Mouse (Mus musculus) limb, embryonic 14.5 days (tissue): ENCODE results near the gene Tnrc6c. TPM values are rescaled to one million over a fixed set of nuclear protein-coding genes. Genes with fewer than 3 reads are reported as not detected.

ENCODE experiments used
- ATAC-seq: fragments of 200-750 bp; cut with Nextera tagmentation; 2 replicates; pipeline ENCODE4 v1.8.0; 2017; ENCODE audit warnings: low read depth, moderate number of reproducible peaks, moderate TSS enrichment; ENCODE audit not compliant: low FRiP score
- DNase-seq: peaks from one replicate; pipeline ENCODE4 v3.0.0-alpha.2; 2015; ENCODE audit warnings: low spot score
- H3K27ac ChIP-seq: fragments of 300-500 bp; sonication (generic); replicated peaks from 2 replicates; pipeline ENCODE4 v1.5.1; 2014; ENCODE audit warnings: low read depth, mild to moderate bottlenecking, low read length, moderate library complexity, mixed read lengths
- H3K27me3 ChIP-seq: fragments of 300-500 bp; sonication (generic); 2 replicates; pipeline ENCODE4 v1.6.1; 2014; ENCODE audit warnings: low read length, mixed read lengths; ENCODE audit not compliant: control insufficient read depth, insufficient read depth
- H3K36me3 ChIP-seq: fragments of 300-500 bp; sonication (generic); 2 replicates; pipeline ENCODE4 v1.6.1; 2014; ENCODE audit warnings: mild to moderate bottlenecking, low read length, moderate library complexity, mixed read lengths; ENCODE audit not compliant: control insufficient read depth, insufficient read depth
- H3K4me1 ChIP-seq: fragments of 300-500 bp; sonication (generic); 2 replicates; pipeline ENCODE4 v1.6.1; 2014; ENCODE audit warnings: antibody characterized with exemption, low read length, mixed read lengths; ENCODE audit not compliant: control insufficient read depth, insufficient read depth
- H3K4me2 ChIP-seq: fragments of 300-500 bp; sonication (generic); replicated peaks from 2 replicates; pipeline ENCODE4 v1.6.1; 2014; ENCODE audit warnings: low read depth, mild to moderate bottlenecking, low read length, moderate library complexity; ENCODE audit not compliant: severe bottlenecking
- H3K4me3 ChIP-seq: fragments of 300-500 bp; sonication (generic); replicated peaks from 2 replicates; pipeline ENCODE4 v1.5.1; 2014; ENCODE audit warnings: low read length
- H3K9ac ChIP-seq: fragments of 300-500 bp; sonication (generic); 2 replicates; pipeline ENCODE4 v1.6.1; 2014; ENCODE audit warnings: mild to moderate bottlenecking, low read depth, low read length, moderate library complexity; ENCODE audit not compliant: severe bottlenecking
- H3K9me3 ChIP-seq: fragments of 300-500 bp; sonication (generic); 2 replicates; pipeline ENCODE4 v1.6.1; 2016; ENCODE audit warnings: low read length; ENCODE audit not compliant: control insufficient read depth
- POLR2A ChIP-seq: fragments of 200-500 bp; IDR thresholded peaks from 2 replicates; pipeline ENCODE4 v1.8.0; 2012; ENCODE audit warnings: inconsistent platforms, mild to moderate bottlenecking, moderate library complexity, borderline replicate concordance; ENCODE audit not compliant: insufficient read depth, insufficient read length; ENCODE audit errors: extremely low read depth
- WGBS: fragments of 180-500 bp; shearing (Covaris S2); extraction: QIAGEN DNeasy Blood & Tissue Kit; methylation state at CpG from one replicate; pipeline ENCODE4 v1.1.7; 2014; 5-methylcytosine and 5-hydroxymethylcytosine counted together
- polyA plus RNA-seq, 2 experiments: library from polyadenylated mRNA; depleted of rRNA in 1 of 2; stranded (reverse) in 1 of 2; unstranded in 1 of 2; fragments of >200 nt; fragmentation: Nextera tagmentation in 1 of 2; extraction: Ambion mirVana in 1 of 2; gene quantifications; 2 replicates each; pipeline versions ENCODE4 v1.2.1 to v1.2.3; 2012 to 2014

Tnrc6c gene
- polyA plus RNA-seq, 2 experiments, result 18.1 to 34.7 TPM

GRCm38 (mm10) chr11:117799174-117799573 lies 145.1 kb downstream of the Tnrc6c start:
- Histone ChIP-seq H3K4me2 (no peak overlapping the region), H3K27ac (no peak overlapping the region), H3K36me3 (no peaks in the 10 kb centered on the region), H3K4me3 (no peak overlapping the region), H3K4me1 (no peaks in the 10 kb centered on the region), H3K9ac (no peak overlapping the region), H3K9me3 (no peaks in the 10 kb centered on the region), H3K27me3 (no peaks in the 10 kb centered on the region)
- ATAC-seq (no peak), DNase-seq (no peak)
- WGBS, result 68% methylated on average over 5 of the region's 5 CpGs
- no peak for TF ChIP-seq POLR2A

DNA sequence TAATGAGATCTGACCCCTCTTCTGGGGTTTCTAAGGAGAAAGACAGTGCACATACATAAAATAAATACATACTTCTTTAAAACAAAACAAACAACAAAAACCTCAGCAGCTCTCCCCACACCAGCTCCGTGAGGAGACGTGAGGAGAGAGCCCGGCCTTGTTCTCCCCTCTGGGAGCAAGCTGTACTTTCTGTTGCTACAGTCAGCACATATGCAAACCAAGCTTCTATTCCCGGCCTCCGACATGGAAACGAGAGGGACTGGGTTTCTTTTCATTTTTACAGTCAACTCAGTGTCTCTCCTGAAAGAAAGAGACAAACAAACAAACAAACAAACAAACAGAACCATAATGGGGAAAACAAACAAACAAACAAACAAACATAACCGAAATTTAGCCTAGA lies 145.9 kb downstream of the Tnrc6c start:
- Histone ChIP-seq H3K4me2 (no peak overlapping the region), H3K27ac (no peak overlapping the region), H3K9me3 (no peaks in the 10 kb centered on the region), H3K27me3 (no peaks in the 10 kb centered on the region), H3K4me1 (no peaks in the 10 kb centered on the region), H3K36me3 (no peaks in the 10 kb centered on the region), H3K4me3 (no peak overlapping the region), H3K9ac (no peak overlapping the region)
- 78% methylated on average over 7 of the region's 7 CpGs for WGBS
- DNase-seq, result no peak
- ATAC-seq, result no peak
- no peak for TF ChIP-seq POLR2A

DNA sequence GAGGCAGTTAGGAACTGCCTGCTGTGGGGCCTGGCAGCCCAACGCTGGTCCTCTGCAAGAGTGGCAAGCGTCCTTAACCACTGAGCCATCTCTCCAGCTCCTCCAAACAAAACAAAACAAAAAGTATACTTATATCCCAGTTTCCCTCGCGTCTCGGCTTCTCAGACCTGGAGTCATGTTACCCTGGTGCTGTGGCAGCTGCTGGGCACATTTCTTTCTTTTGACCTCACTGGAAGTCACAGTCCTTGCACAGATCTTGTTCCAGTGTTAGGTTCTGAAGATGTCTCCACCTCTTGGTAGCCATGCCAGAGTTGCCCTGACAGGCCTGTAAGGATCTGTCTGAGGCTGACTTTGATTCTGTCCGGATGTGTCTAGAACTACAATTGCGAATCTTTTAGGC lies 147.6 kb downstream of the Tnrc6c start:
- no peaks in the 10 kb centered on the region for H3K27me3 ChIP-seq
- no peak overlapping the region for H3K4me2 ChIP-seq
- DNase-seq, result no peak
- H3K4me1 ChIP-seq, result no peaks in the 10 kb centered on the region
- H3K27ac ChIP-seq, result no peak overlapping the region
- no peak overlapping the region for H3K9ac ChIP-seq
- H3K36me3 ChIP-seq, result no peaks in the 10 kb centered on the region
- no peaks in the 10 kb centered on the region for H3K9me3 ChIP-seq
- WGBS, result 64% methylated on average over 7 of the region's 7 CpGs
- H3K4me3 ChIP-seq, result no peak overlapping the region
- ATAC-seq, result no peak
- TF ChIP-seq POLR2A, result no peak

GRCm38 (mm10) chr11:117803166-117803688 lies 149.1 kb downstream of the Tnrc6c start:
- no peaks in the 10 kb centered on the region for H3K9me3 ChIP-seq
- WGBS, result 97% methylated on average over 3 of the region's 3 CpGs
- H3K4me3 ChIP-seq, result no peak overlapping the region
- H3K27ac ChIP-seq, result no peak overlapping the region
- no peaks in the 10 kb centered on the region for H3K27me3 ChIP-seq
- ATAC-seq, result no peak
- H3K9ac ChIP-seq, result no peak overlapping the region
- DNase-seq, result no peak
- H3K36me3 ChIP-seq, result no peaks in the 10 kb centered on the region
- no peaks in the 10 kb centered on the region for H3K4me1 ChIP-seq
- H3K4me2 ChIP-seq, result no peak overlapping the region
- TF ChIP-seq POLR2A, result no peak

GRCm38 (mm10) chr11:117806781-117807180 lies 152.7 kb downstream of the Tnrc6c start:
- Histone ChIP-seq H3K9ac (no peak overlapping the region), H3K27ac (no peak overlapping the region), H3K36me3 (no peaks in the 10 kb centered on the region), H3K4me2 (no peak overlapping the region), H3K27me3 (no peaks in the 10 kb centered on the region), H3K4me3 (no peak overlapping the region), H3K4me1 (peaks cover 13% of the 10 kb centered on the region), H3K9me3 (no peaks in the 10 kb centered on the region)
- ATAC-seq, result no peak
- WGBS, result 94% methylated on average over 6 of the region's 6 CpGs
- no peak for TF ChIP-seq POLR2A
- no peak for DNase-seq
